ENCODE assay signal across 22 mouse cellular contexts in the genomic region with DNA sequence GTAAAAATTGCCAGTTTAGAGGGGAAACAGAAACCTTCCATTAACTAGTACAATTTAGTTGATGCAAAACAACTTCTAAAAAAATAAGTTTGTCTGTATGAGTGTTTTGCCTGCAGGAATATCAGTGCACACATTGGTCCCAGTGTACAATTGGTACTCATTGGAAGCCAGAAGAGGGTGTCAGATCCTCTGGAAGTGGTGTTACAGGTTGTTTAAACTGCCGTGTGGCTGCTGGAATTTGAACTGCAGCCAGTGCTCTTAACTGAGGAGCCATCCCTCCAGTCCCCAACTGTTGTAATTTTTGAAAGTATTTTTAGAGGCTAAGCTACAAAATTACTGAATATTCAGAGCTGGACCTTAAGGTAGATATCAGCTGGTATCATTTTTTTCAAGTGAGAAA.
"Had no signal": no experiment of that assay in that cellular context is flagged by ENCODE, and none has a peak within 500 bp of the region (broad histone marks: within the 10 kb centered on the region; RNA-seq: fewer than 3 reads in every experiment).

No protein-coding gene starts in this region.

- H3K4me2 ChIP-seq: limb, embryonic 13.5 days; liver, embryonic 12.5 days; liver, embryonic 15.5 days; lung, embryonic 14.5 days; midbrain, embryonic 12.5 days; midbrain, embryonic 15.5 days; neural tube, embryonic 12.5 days; neural tube, embryonic 15.5 days had no signal

- ATAC-seq: liver, embryonic 12.5 days; midbrain, embryonic 15.5 days had no signal

- H3K27ac ChIP-seq: layer of hippocampus, adult 2 months; limb, embryonic 10.5 days; limb, embryonic 13.5 days; liver, embryonic 12.5 days; liver, embryonic 15.5 days; macrophage; midbrain, embryonic 12.5 days; midbrain, embryonic 15.5 days; neural tube, embryonic 12.5 days; neural tube, embryonic 15.5 days; stomach, postnatal 0 days had no signal

- H3K27me3 ChIP-seq: limb, embryonic 13.5 days; liver, embryonic 12.5 days; liver, embryonic 15.5 days; midbrain, embryonic 12.5 days; midbrain, embryonic 15.5 days; neural tube, embryonic 12.5 days; neural tube, embryonic 15.5 days had no signal

- H3K9ac ChIP-seq: limb, embryonic 13.5 days; liver, embryonic 12.5 days; liver, embryonic 15.5 days; lung, embryonic 14.5 days; midbrain, embryonic 12.5 days; midbrain, embryonic 15.5 days; neural tube, embryonic 12.5 days; neural tube, embryonic 15.5 days had no signal

- H3K36me3 ChIP-seq: midbrain, embryonic 15.5 days; neural tube, embryonic 15.5 days had no signal

- H3K4me3 ChIP-seq: layer of hippocampus, adult 2 months; limb, embryonic 10.5 days; limb, embryonic 13.5 days; liver, embryonic 12.5 days; liver, embryonic 15.5 days; midbrain, embryonic 12.5 days; midbrain, embryonic 15.5 days; neural tube, embryonic 12.5 days; neural tube, embryonic 15.5 days had no signal

- H3K9me3 ChIP-seq: limb, embryonic 10.5 days; limb, embryonic 13.5 days; liver, embryonic 12.5 days; liver, embryonic 15.5 days; midbrain, embryonic 12.5 days; midbrain, embryonic 15.5 days; neural tube, embryonic 12.5 days; neural tube, embryonic 15.5 days had no signal

- DNase-seq: kidney, adult 11 months; kidney, postnatal 14 days; layer of hippocampus, adult 9-11 months; lung, embryonic 14.5 days; lung, postnatal 10 days; right cerebral cortex, adult 18-20 months; right cerebral cortex, postnatal 14 days; right cerebral cortex, postnatal 4 days; thymus, adult 2 months; thymus, postnatal 14 days; thymus, postnatal 4 days had no signal
